Mouse (Mus musculus): ENCODE measurements at regions not wholly inside any gene's neighbourhood (a gene's known extent, or its start where the extent isn't known, plus 50 kb on each side); places are given as distances from the start of the nearest gene placed in this dataset.

DNA sequence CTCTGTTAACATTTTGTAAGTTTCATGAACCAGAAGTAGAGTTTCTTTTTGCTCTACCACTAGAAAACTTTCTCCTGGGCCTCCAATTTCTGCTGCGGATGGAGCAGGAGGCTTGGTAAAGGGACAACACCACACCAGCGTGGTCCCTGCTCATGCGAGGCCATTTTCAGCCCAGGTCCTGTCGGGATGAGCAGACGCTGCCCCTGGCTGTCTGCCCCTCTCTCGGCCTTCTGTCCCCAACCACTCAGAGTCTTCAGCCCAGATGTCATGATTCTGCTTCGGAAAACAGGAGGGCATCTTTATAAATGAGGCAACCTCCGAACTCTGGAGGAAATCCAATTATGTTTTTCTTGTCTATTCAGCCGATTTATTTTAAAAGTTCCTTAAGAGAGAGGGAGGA is 186.6 kb upstream of the Npvf start:
- TF ChIP-seq CTCF (IDR thresholded peaks at IDR 0.05; ENCODE audit: low read depth) (no peak), EP300 (optimal IDR thresholded peaks at IDR 0.05) (no peak)

Data from stomach, postnatal 0 days (tissue).